Mouse (Mus musculus) MEL (cell line): ENCODE results near the gene Gpr61. TPM values are rescaled to one million over a fixed set of nuclear protein-coding genes. Genes with fewer than 3 reads are reported as not detected.
A peak's percentile ranks its signal among the peaks of the same experiment; 100 is the strongest.

Source experiments
- DNase-seq: peaks from one replicate; pipeline ENCODE4 v3.0.0; 2011; ENCODE audit warnings: low read depth, low spot score
- H3K27ac ChIP-seq: 2 replicates; pipeline ENCODE4 v1.5.1; 2012; ENCODE audit warnings: low read depth, mild to moderate bottlenecking, control low read depth, low read length, moderate library complexity; ENCODE audit not compliant: control insufficient read depth
- H3K27me3 ChIP-seq, 2 experiments: fragments of 150-350 bp in 1 of 2; sonication (generic) in 1 of 2; 2 replicates each; pipeline ENCODE4 v1.6.1; 2012; ENCODE audit warnings: low read length in 2 of 2, mild to moderate bottlenecking in 2 of 2, improper control_type of control experiment in 1 of 2, moderate library complexity in 1 of 2; ENCODE audit not compliant: insufficient read depth in 2 of 2, control insufficient read depth in 1 of 2
- H3K36me3 ChIP-seq, 2 experiments: 2 replicates each; pipeline ENCODE4 v1.6.1; 2012 to 2014; ENCODE audit warnings: low read length in 2 of 2, improper control_type of control experiment in 1 of 2, inconsistent platforms in 1 of 2, mild to moderate bottlenecking in 1 of 2; ENCODE audit not compliant: insufficient read depth in 2 of 2, control insufficient read depth in 1 of 2
- H3K4me1 ChIP-seq, 2 experiments: fragments of 150-350 bp in 1 of 2; sonication (generic) in 1 of 2; 2 replicates each; pipeline ENCODE4 v1.6.1; 2012; ENCODE audit warnings: low read length in 2 of 2, improper control_type of control experiment in 1 of 2, mild to moderate bottlenecking in 1 of 2; ENCODE audit not compliant: insufficient read depth in 2 of 2, control insufficient read depth in 1 of 2
- H3K4me3 ChIP-seq, 2 experiments: fragments of 150-350 bp in 1 of 2; sonication (generic) in 1 of 2; 2 replicates each; pipeline ENCODE4 v1.5.1; 2012; ENCODE audit warnings: low read depth in 2 of 2, low read length in 2 of 2, mild to moderate bottlenecking in 2 of 2, moderate library complexity in 2 of 2, control low read depth in 1 of 2, improper control_type of control experiment in 1 of 2; ENCODE audit not compliant: control insufficient read depth in 1 of 2, insufficient read depth in 1 of 2
- H3K79me2 ChIP-seq: 2 replicates; pipeline ENCODE4 v1.6.1; 2012; ENCODE audit warnings: mild to moderate bottlenecking, low read length, moderate library complexity; ENCODE audit not compliant: control insufficient read depth, poor library complexity, insufficient read depth
- H3K9ac ChIP-seq: 2 replicates; pipeline ENCODE4 v1.6.1; 2012; ENCODE audit warnings: low read depth, mild to moderate bottlenecking, control low read depth, low read length, moderate library complexity; ENCODE audit not compliant: control insufficient read depth, poor library complexity, severe bottlenecking
- H3K9me3 ChIP-seq: fragments of 150-350 bp; sonication (generic); replicated peaks from 2 replicates; pipeline ENCODE4 v1.6.1; 2012; ENCODE audit warnings: mild to moderate bottlenecking, low read length, improper control_type of control experiment, moderate library complexity; ENCODE audit not compliant: insufficient read depth
- BHLHE40 ChIP-seq: IDR thresholded peaks from 2 replicates; pipeline ENCODE4 v1.6.1; 2012; ENCODE audit warnings: low read depth, mild to moderate bottlenecking, inconsistent platforms, low read length, improper control_type of control experiment, borderline replicate concordance
- CHD1 ChIP-seq: IDR thresholded peaks from 2 replicates; pipeline ENCODE4 v1.6.1; 2012; ENCODE audit warnings: low read depth, mild to moderate bottlenecking, inconsistent platforms, low read length, improper control_type of control experiment
- CHD2 ChIP-seq: IDR thresholded peaks from 2 replicates; pipeline ENCODE4 v1.6.1; 2011; ENCODE audit warnings: low read length, improper control_type of control experiment
- CTCF ChIP-seq, 3 experiments: IDR thresholded peaks in 2 of 3; conservative IDR thresholded peaks in 1 of 3; 2 replicates each; pipeline ENCODE4 v1.5.1; 2011 to 2012; ENCODE audit warnings: low read length in 3 of 3, low read depth in 2 of 3, mild to moderate bottlenecking in 2 of 3, improper control_type of control experiment in 1 of 3, inconsistent platforms in 1 of 3, mixed read lengths in 1 of 3, moderate library complexity in 1 of 3; ENCODE audit not compliant: control insufficient read depth in 1 of 3, insufficient read depth in 1 of 3, poor library complexity in 1 of 3, severe bottlenecking in 1 of 3
- E2F4 ChIP-seq: IDR thresholded peaks from 2 replicates; pipeline ENCODE4 v1.6.1; 2011; ENCODE audit warnings: low read depth, low read length, improper control_type of control experiment, borderline replicate concordance
- EP300 ChIP-seq, 2 experiments: IDR thresholded peaks; 2 replicates each; pipeline ENCODE4 v1.6.1; 2011; ENCODE audit warnings: improper control_type of control experiment in 2 of 2, low read length in 2 of 2, low read depth in 1 of 2, mild to moderate bottlenecking in 1 of 2
- ETS1 ChIP-seq: IDR thresholded peaks from 2 replicates; pipeline ENCODE4 v1.6.1; 2012; ENCODE audit warnings: low read depth, mild to moderate bottlenecking, inconsistent platforms, low read length, improper control_type of control experiment, moderate library complexity
- GABPA ChIP-seq: IDR thresholded peaks from 2 replicates; pipeline ENCODE4 v1.6.1; 2012; ENCODE audit warnings: low read depth, mild to moderate bottlenecking, inconsistent platforms, low read length, improper control_type of control experiment, moderate library complexity
- GATA1 ChIP-seq: IDR thresholded peaks from 2 replicates; pipeline ENCODE4 v1.6.1; 2011; ENCODE audit warnings: low read depth, low read length, improper control_type of control experiment
- HCFC1 ChIP-seq: IDR thresholded peaks from 2 replicates; pipeline ENCODE4 v1.6.1; 2012; ENCODE audit warnings: low read depth, mild to moderate bottlenecking, inconsistent platforms, low read length, improper control_type of control experiment, moderate library complexity
- JUND ChIP-seq: IDR thresholded peaks from 2 replicates; pipeline ENCODE4 v1.6.1; 2011; ENCODE audit warnings: low read depth, mild to moderate bottlenecking, improper control_type of control experiment, low read length
- MAFK ChIP-seq: IDR thresholded peaks from 2 replicates; pipeline ENCODE4 v1.6.1; 2011; ENCODE audit warnings: low read depth, mild to moderate bottlenecking, low read length, improper control_type of control experiment, borderline replicate concordance
- MAX ChIP-seq: IDR thresholded peaks from 2 replicates; pipeline ENCODE4 v1.6.1; 2011; ENCODE audit warnings: low read length, improper control_type of control experiment
- MAZ ChIP-seq: IDR thresholded peaks from 2 replicates; pipeline ENCODE4 v1.6.1; 2012; ENCODE audit warnings: low read depth, mild to moderate bottlenecking, inconsistent platforms, low read length, improper control_type of control experiment
- MEF2A ChIP-seq: IDR thresholded peaks from 2 replicates; pipeline ENCODE4 v1.6.1; 2014; ENCODE audit warnings: low read depth, mild to moderate bottlenecking, inconsistent platforms, low read length, improper control_type of control experiment; ENCODE audit not compliant: poor library complexity, insufficient replicate concordance, severe bottlenecking; ENCODE audit errors: extremely low read depth
- MXI1 ChIP-seq: IDR thresholded peaks from 2 replicates; pipeline ENCODE4 v1.6.1; 2011; ENCODE audit warnings: mild to moderate bottlenecking, low read depth, low read length, improper control_type of control experiment
- MYB ChIP-seq: IDR thresholded peaks from 2 replicates; pipeline ENCODE4 v1.6.1; 2011; ENCODE audit warnings: mild to moderate bottlenecking, low read depth, low read length, improper control_type of control experiment
- MYC ChIP-seq: IDR thresholded peaks from 2 replicates; pipeline ENCODE4 v1.6.1; 2011; ENCODE audit warnings: low read depth, mild to moderate bottlenecking, low read length, improper control_type of control experiment, moderate library complexity
- NELFE ChIP-seq: IDR thresholded peaks from 2 replicates; pipeline ENCODE4 v1.6.1; 2011; ENCODE audit warnings: low read depth, low read length, improper control_type of control experiment
- NRF1 ChIP-seq: IDR thresholded peaks from 2 replicates; pipeline ENCODE4 v1.6.1; 2014; ENCODE audit warnings: low read depth, mild to moderate bottlenecking, inconsistent platforms, low read length, improper control_type of control experiment, moderate library complexity; ENCODE audit not compliant: poor library complexity, insufficient read depth, severe bottlenecking
- POLR2A ChIP-seq, 2 experiments: IDR thresholded peaks; 2 replicates each; pipeline ENCODE4 v1.6.1; 2011 to 2012; ENCODE audit warnings: low read length in 2 of 2, mild to moderate bottlenecking in 2 of 2, control low read depth in 1 of 2, improper control_type of control experiment in 1 of 2, low read depth in 1 of 2, moderate library complexity in 1 of 2; ENCODE audit not compliant: control insufficient read depth in 1 of 2, insufficient read depth in 1 of 2, poor library complexity in 1 of 2
- POLR2AphosphoS2 ChIP-seq: IDR thresholded peaks from 2 replicates; pipeline ENCODE4 v1.6.1; 2011; ENCODE audit warnings: low read length, improper control_type of control experiment
- POLR2AphosphoS5 ChIP-seq: IDR thresholded peaks from 2 replicates; pipeline ENCODE4 v1.6.1; 2012; ENCODE audit warnings: low read depth, borderline replicate concordance, mild to moderate bottlenecking, inconsistent platforms, low read length, moderate library complexity, mixed read lengths
- RAD21 ChIP-seq: IDR thresholded peaks from 2 replicates; pipeline ENCODE4 v1.6.1; 2011; ENCODE audit warnings: mild to moderate bottlenecking, low read depth, low read length, improper control_type of control experiment
- SIN3A ChIP-seq: IDR thresholded peaks from 2 replicates; pipeline ENCODE4 v1.6.1; 2012; ENCODE audit warnings: low read length, improper control_type of control experiment, inconsistent platforms
- SMC3 ChIP-seq: IDR thresholded peaks from 2 replicates; pipeline ENCODE4 v1.6.1; 2011; ENCODE audit warnings: low read depth, low read length, improper control_type of control experiment
- TAL1 ChIP-seq: IDR thresholded peaks from 2 replicates; pipeline ENCODE4 v1.6.1; 2012; ENCODE audit warnings: mild to moderate bottlenecking, inconsistent platforms, low read length, moderate library complexity, mixed read lengths
- TBP ChIP-seq: IDR thresholded peaks from 2 replicates; pipeline ENCODE4 v1.8.0; 2011; ENCODE audit warnings: low read depth, low read length, improper control_type of control experiment
- USF1 ChIP-seq: IDR thresholded peaks from 2 replicates; pipeline ENCODE4 v1.6.1; 2014; ENCODE audit warnings: low read depth, mild to moderate bottlenecking, inconsistent platforms, low read length, improper control_type of control experiment, moderate library complexity
- USF2 ChIP-seq, 2 experiments: IDR thresholded peaks; 2 replicates each; pipeline ENCODE4 v1.6.1; 2011 to 2012; ENCODE audit warnings: improper control_type of control experiment in 2 of 2, low read length in 2 of 2, borderline replicate concordance in 1 of 2, inconsistent platforms in 1 of 2, low read depth in 1 of 2, mild to moderate bottlenecking in 1 of 2; ENCODE audit not compliant: insufficient read depth in 1 of 2
- ZC3H11A ChIP-seq: IDR thresholded peaks from 2 replicates; pipeline ENCODE4 v1.6.1; 2012; ENCODE audit warnings: low read depth, mild to moderate bottlenecking, inconsistent platforms, low read length, improper control_type of control experiment
- ZKSCAN1 ChIP-seq: IDR thresholded peaks from 2 replicates; pipeline ENCODE4 v1.6.1; 2012; ENCODE audit warnings: low read depth, mild to moderate bottlenecking, inconsistent platforms, low read length, improper control_type of control experiment, moderate library complexity
- ZMIZ1 ChIP-seq: IDR thresholded peaks from 2 replicates; pipeline ENCODE4 v1.6.1; 2012; ENCODE audit warnings: low read depth, mild to moderate bottlenecking, inconsistent platforms, low read length, improper control_type of control experiment, moderate library complexity
- ZNF384 ChIP-seq: IDR thresholded peaks from 2 replicates; pipeline ENCODE4 v1.6.1; 2012; ENCODE audit warnings: low read depth, mild to moderate bottlenecking, inconsistent platforms, low read length, improper control_type of control experiment
- polyA plus RNA-seq, 2 experiments: library from polyadenylated mRNA; stranded (reverse) in 1 of 2; unstranded in 1 of 2; fragments of >175 nt in 1 of 2; fragments of >200 nt in 1 of 2; gene quantifications; 2 replicates each; pipeline versions ENCODE4 v1.2.1 to v1.2.4; 2012; ENCODE audit warnings: low replicate concordance in 2 of 2, low read depth in 1 of 2; ENCODE audit not compliant: insufficient read length in 2 of 2, insufficient read depth in 1 of 2, missing spikeins in 1 of 2
- total RNA-seq: library from RNA; depleted of rRNA; stranded (reverse); fragments of 300-350 nt; gene quantifications from 2 replicates; pipeline ENCODE4 v1.2.3, GENCODE M21; 2012

The Gpr61 gene
- total and polyA plus RNA-seq, 3 experiments: 0.04 to 0.07 TPM; not detected in 1

GRCm38 (mm10) chr3:108131216-108131615 lies 23.5 kb downstream of the Gpr61 start:
- peaks cover 42 to 49% of the 10 kb centered on the region in 2 experiments for H3K4me1 ChIP-seq

DNA sequence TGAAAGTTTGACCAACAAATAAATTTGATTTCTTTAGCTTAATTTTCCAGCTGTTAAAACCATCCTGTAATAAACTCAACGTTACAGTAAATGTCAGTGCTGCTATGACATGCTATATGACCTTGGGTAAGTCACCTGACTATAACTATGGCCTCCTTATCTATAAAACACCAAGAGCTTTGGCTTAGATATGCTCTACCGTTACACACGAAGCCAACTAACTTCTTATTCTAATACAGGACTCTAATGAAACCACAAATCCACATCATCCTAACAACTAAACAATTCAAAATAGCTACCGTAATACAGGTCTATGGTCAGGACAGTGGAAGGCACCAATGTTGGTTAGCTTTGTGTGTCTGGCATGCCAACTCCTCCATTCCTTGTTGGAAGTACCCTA lies 24.9 kb downstream of the Gpr61 start:
- DNase-seq: peak; percentile 74
- Histone ChIP-seq H3K9ac (peak overlapping the region; percentile 23; the same call in 1 of the 2 replicates), H3K9me3 (no peaks in the 10 kb centered on the region), H3K4me3 (peak overlapping the region in 1 of 2 experiments; percentile 22; a peak in 1 of 4 replicates), H3K4me1 (peaks cover 41 to 49% of the 10 kb centered on the region in 2 experiments), H3K79me2 (peaks cover 46% of the 10 kb centered on the region), H3K27ac (peak overlapping the region; percentile 90), H3K27me3 (no peaks in the 10 kb centered on the region), H3K36me3 (peaks cover 1 to 58% of the 10 kb centered on the region in 2 experiments; a peak in 3 of 4 replicates)
- peak; percentile 22; the same call in 1 of the 2 replicates for TF ChIP-seq MXI1
- no peak for TF ChIP-seq MAX
- no peak for TF ChIP-seq E2F4
- TF ChIP-seq CTCF (IDR thresholded peaks at IDR 0.05 in 2 of 3, conservative IDR thresholded peaks at IDR 0.05 in 1 of 3; ENCODE audit: control insufficient read depth in 1 of 3, insufficient read depth in 1 of 3, low read depth in 2 of 3, low read length in 3 of 3, poor library complexity in 1 of 3, severe bottlenecking in 1 of 3): no peak
- TF ChIP-seq SIN3A: peak; percentile 81
- peak; percentile 95 for TF ChIP-seq BHLHE40
- TF ChIP-seq MAFK: no peak
- TF ChIP-seq POLR2A (IDR thresholded peaks at IDR 0.05; ENCODE audit: control insufficient read depth in 1 of 2, insufficient read depth in 1 of 2, low read depth in 1 of 2, low read length in 2 of 2, poor library complexity in 1 of 2): no peak
- 0 out of 2 replicates have a peak, but pooled peaks have one; percentile 17 for TF ChIP-seq GABPA
- no peak for TF ChIP-seq MEF2A
- peak; percentile 87 for TF ChIP-seq MYB
- no peak for TF ChIP-seq JUND
- no peak for TF ChIP-seq CHD2
- TF ChIP-seq GATA1: peak; percentile 92
- no peak for TF ChIP-seq POLR2AphosphoS5
- no peak for TF ChIP-seq POLR2AphosphoS2
- no peak for TF ChIP-seq SMC3
- TF ChIP-seq NRF1: no peak
- TF ChIP-seq TBP: 0 out of 2 replicates have a peak, but pooled peaks have one; percentile 20
- TF ChIP-seq ZNF384: no peak
- 0 out of 2 replicates have a peak, but pooled peaks have one; percentile 3 for TF ChIP-seq NELFE
- TF ChIP-seq ETS1: peak; percentile 90
- TF ChIP-seq RAD21: no peak
- TF ChIP-seq HCFC1: peak; percentile 16; the same call in 1 of the 2 replicates
- no peak for TF ChIP-seq ZMIZ1
- peak; percentile 86 to 92 for TF ChIP-seq EP300 (IDR thresholded peaks at IDR 0.05; ENCODE audit: low read depth in 1 of 2, low read length in 2 of 2)
- peak; percentile 89 for TF ChIP-seq USF1
- TF ChIP-seq MAZ: no peak
- no peak for TF ChIP-seq ZC3H11A

More at GRCm38 (mm10) chr3:108131216-108131615, 23.5 kb downstream of the Gpr61 start:
- TF ChIP-seq MYC: no peak
- TF ChIP-seq TAL1: no peak
- TF ChIP-seq SIN3A: no peak
- no peak for TF ChIP-seq MAZ
- TF ChIP-seq JUND: no peak
- TF ChIP-seq USF2 (IDR thresholded peaks at IDR 0.05; ENCODE audit: borderline replicate concordance in 1 of 2, insufficient read depth in 1 of 2, low read depth in 1 of 2, low read length in 2 of 2): no peak
- no peak for TF ChIP-seq MAFK
- no peak for TF ChIP-seq CHD1
- no peak for TF ChIP-seq ZKSCAN1
- no peak for TF ChIP-seq POLR2AphosphoS2
- Histone ChIP-seq H3K4me3 (no peak overlapping the region), H3K9ac (no peak overlapping the region), H3K27me3 (no peaks in the 10 kb centered on the region), H3K9me3 (no peaks in the 10 kb centered on the region), H3K27ac (0 out of 2 replicates have a peak overlapping the region, but pooled peaks have one; percentile 14), H3K79me2 (peaks cover 53% of the 10 kb centered on the region), H3K36me3 (peaks cover 2 to 56% of the 10 kb centered on the region in 2 experiments; a peak in 3 of 4 replicates)
- no peak for DNase-seq
